Mouse (Mus musculus) kidney, postnatal 0 days (tissue): ENCODE results near the gene Gjb4. TPM values are rescaled to one million over a fixed set of nuclear protein-coding genes. Genes with fewer than 3 reads are reported as not detected.

Source experiments
- ATAC-seq: fragments of 200-750 bp; cut with Nextera tagmentation; replicated peaks from 2 replicates; pipeline ENCODE4 v1.8.0; 2017; ENCODE audit warnings: low read depth, moderate number of reproducible peaks, moderate TSS enrichment, moderate library complexity; ENCODE audit not compliant: low FRiP score
- DNase-seq: peaks from one replicate; pipeline ENCODE4 v3.0.0-alpha.2; 2016; ENCODE audit warnings: low spot score
- H3K27ac ChIP-seq: fragments of 300-500 bp; sonication (generic); 2 replicates; pipeline ENCODE4 v1.5.1; 2014; ENCODE audit warnings: mild to moderate bottlenecking
- H3K27me3 ChIP-seq: fragments of 300-500 bp; sonication (generic); 2 replicates; pipeline ENCODE4 v1.6.1; 2014; ENCODE audit warnings: low read length, mixed read lengths; ENCODE audit not compliant: insufficient read depth
- H3K36me3 ChIP-seq: fragments of 300-500 bp; sonication (generic); 2 replicates; pipeline ENCODE4 v1.6.1; 2014; ENCODE audit warnings: low read length, mixed read lengths; ENCODE audit not compliant: insufficient read depth
- H3K4me1 ChIP-seq: fragments of 300-500 bp; sonication (generic); replicated peaks from 2 replicates; pipeline ENCODE4 v1.6.1; 2014; ENCODE audit warnings: antibody characterized with exemption, low read length, mixed read lengths; ENCODE audit not compliant: insufficient read depth
- H3K4me2 ChIP-seq: fragments of 300-500 bp; sonication (generic); 2 replicates; pipeline ENCODE4 v1.6.1; 2014; ENCODE audit warnings: mild to moderate bottlenecking, low read length, moderate library complexity, mixed read lengths
- H3K4me3 ChIP-seq: fragments of 300-500 bp; sonication (generic); replicated peaks from 2 replicates; pipeline ENCODE4 v1.5.1; 2014; ENCODE audit warnings: low read depth, low read length
- H3K9ac ChIP-seq: fragments of 300-500 bp; sonication (generic); 2 replicates; pipeline ENCODE4 v1.6.1; 2014; ENCODE audit warnings: low read depth, low read length
- H3K9me3 ChIP-seq: fragments of 300-500 bp; sonication (generic); replicated peaks from 2 replicates; pipeline ENCODE4 v1.6.1; 2016; ENCODE audit warnings: low read length, inconsistent platforms, mixed read lengths
- CTCF ChIP-seq: IDR thresholded peaks from 2 replicates; pipeline ENCODE4 v1.5.1; 2016; ENCODE audit warnings: antibody characterized with exemption, low read depth, mild to moderate bottlenecking, moderate library complexity
- WGBS: fragments of 180-500 bp; shearing (Covaris S2); extraction: QIAGEN DNeasy Blood & Tissue Kit; methylation state at CpG from one replicate; pipeline ENCODE4 v1.1.7; 2014; 5-methylcytosine and 5-hydroxymethylcytosine counted together
- polyA plus RNA-seq: library from polyadenylated mRNA; unstranded; fragments of >200 nt; fragmentation: Nextera tagmentation; extraction: Ambion mirVana; gene quantifications from 2 replicates; pipeline ENCODE4 v1.2.1, GENCODE M21; 2015

The Gjb4 gene
- polyA plus RNA-seq, 1 experiment from 2014 or later: 1.2 TPM

DNA sequence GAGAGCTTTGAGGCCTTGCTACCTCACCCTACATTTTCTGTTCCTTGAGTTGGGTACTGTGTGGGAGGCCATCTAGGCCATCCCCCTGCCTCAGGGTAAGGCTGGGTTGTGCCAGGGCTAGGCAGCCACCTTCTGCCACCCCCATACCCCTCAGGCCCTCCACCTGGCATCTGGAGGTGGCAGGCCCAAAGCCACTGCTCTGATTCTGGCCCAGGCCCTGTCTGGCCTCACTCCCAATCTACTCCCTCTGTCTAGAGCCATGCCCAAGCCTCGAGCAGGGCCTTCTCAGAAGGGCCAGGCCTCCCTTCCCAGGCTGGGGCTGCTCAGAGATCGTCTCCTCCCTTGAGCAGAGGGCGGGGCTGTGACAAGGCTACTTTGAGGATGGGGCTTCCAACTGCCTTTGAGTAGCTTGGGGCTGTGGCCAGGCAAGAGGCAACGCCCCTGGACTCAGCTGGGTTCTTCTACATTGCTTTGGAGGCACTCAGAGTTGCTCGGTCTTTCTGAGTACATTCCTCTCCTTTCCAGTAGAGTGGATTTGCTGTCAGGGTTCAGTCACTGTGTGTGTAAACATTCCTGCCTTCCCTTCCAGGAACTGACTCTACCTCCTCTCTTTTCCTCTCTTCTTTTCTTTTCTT is 18.9 kb downstream of the Gjb4 start:
- Histone ChIP-seq H3K9ac (no peak overlapping the region), H3K36me3 (no peaks in the 10 kb centered on the region), H3K4me3 (no peak overlapping the region), H3K4me1 (no peaks in the 10 kb centered on the region; the same call in 1 of the 2 replicates), H3K27ac (no peak overlapping the region), H3K27me3 (peaks cover 19% of the 10 kb centered on the region; the same call in 1 of the 2 replicates), H3K4me2 (no peak overlapping the region), H3K9me3 (no peaks in the 10 kb centered on the region)
- WGBS: 38% methylated on average over 5 of the region's 5 CpGs
- ATAC-seq: no peak
- no peak for TF ChIP-seq CTCF
- DNase-seq: no peak

DNA sequence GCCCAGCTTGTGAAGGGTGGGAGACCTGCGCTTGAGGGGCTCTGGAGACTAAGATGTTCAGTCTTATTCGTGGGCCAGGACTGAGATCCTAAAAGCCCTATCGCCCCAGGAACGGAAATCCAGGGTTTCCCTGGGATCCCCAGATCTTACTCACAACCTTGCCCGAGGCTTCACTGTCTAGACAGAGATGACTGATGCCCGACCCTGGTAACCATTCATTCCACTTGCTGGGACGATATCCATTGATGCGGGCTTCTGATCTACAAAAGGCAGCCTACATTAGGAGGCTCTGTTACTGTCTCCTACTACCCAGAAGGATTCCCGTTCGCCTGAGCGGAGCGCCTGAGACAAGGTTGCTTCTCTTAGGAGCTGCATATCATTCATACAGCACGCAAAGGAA is 22.7 kb downstream of the Gjb4 start:
- DNase-seq (no peak), ATAC-seq (no peak)
- Histone ChIP-seq H3K27me3 (peaks cover 21% of the 10 kb centered on the region; the same call in 1 of the 2 replicates), H3K4me1 (no peaks in the 10 kb centered on the region; the same call in 1 of the 2 replicates), H3K4me2 (no peak overlapping the region), H3K9me3 (no peaks in the 10 kb centered on the region), H3K9ac (no peak overlapping the region), H3K4me3 (no peak overlapping the region), H3K27ac (no peak overlapping the region), H3K36me3 (no peaks in the 10 kb centered on the region)
- WGBS: 29% methylated on average over 13 of the region's 13 CpGs
- TF ChIP-seq CTCF: no peak

DNA sequence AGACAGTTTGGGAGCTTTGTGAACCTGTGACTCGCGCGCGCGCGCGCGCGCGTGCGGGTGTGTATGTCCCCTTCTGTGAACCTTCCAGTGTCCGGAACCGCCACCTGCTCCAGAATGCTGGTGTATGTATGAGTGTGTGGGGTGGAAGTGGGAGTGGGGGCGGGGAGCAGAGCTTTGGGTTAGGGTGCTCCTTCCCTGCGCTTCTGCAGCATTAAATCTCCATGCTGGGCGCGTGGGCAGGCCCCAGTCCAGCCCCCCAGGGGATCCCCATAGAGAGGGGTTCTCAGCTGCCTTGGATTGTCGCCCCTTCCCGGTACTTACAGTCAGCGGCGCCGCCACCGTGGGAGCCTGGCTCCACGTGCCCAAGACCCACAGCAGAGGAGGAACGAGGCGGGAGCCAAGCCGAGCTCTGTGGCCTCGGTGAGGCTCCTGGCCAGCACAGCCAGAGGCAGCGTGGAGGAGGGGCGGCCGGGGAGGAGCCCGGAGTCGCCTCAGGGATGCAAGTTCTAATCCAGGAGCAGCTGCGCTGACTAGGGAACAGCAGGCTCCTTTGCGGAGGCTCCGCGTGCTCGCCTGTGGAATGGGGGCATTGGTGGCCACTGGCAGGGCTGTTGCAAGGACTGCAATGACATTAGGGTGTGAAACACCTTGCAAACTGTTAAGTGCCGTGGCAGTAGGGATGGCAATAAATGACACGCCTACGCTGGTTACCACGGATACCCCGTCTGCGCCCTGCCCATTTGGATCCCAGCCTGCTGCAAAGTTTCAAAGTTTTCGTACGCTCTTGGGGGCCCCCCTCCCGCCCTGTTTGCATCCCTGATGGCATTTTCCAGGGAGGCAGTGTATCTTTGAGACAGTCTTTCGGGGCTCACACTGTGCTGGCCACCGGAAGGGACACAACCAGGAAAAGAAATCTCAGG is 23.4 kb downstream of the Gjb4 start, which contains the start of gene Gjb3:
Gene Gjb3 (minus strand): TSS at position 664 of the 920 bp plus-strand sequence.
- Histone ChIP-seq H3K4me2 (peak within 1 kb of the TSS; percentile 44), H3K27me3 (peaks cover 24% of the 10 kb centered on the region), H3K4me1 (no peaks in the 10 kb centered on the region; the same call in 1 of the 2 replicates), H3K9me3 (no peaks in the 10 kb centered on the region), H3K4me3 (peak within 1 kb of the TSS; percentile 20; the same call in 1 of the 2 replicates), H3K27ac (no peak within 1 kb of the TSS), H3K9ac (no peak within 1 kb of the TSS), H3K36me3 (no peaks in the 10 kb centered on the region)
- TF ChIP-seq CTCF: no peak
- WGBS: 1% methylated on average over 49 of the region's 49 CpGs
- no peak for DNase-seq
- ATAC-seq: no peak

DNA sequence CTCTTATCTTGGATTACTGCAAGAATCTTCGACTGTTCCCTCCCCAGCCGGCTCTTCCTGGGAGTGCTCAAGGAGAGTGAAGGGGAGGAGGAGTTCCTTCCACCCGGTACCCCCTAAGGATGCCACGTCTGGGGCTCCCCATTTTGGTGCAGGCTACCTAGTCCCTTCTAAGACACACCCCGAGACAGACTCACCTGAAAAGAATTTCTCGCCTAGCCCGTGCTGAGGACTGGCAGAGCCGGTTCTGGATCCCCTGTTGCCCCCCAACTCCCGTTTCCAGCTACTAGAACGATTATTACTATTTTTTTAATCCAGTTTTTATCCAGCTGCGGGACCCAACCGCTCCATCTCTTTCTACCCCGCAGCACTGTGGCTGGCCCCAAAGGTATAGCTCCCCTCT is 24.1 kb downstream of the Gjb4 start:
- Histone ChIP-seq H3K4me2 (peak overlapping the region; percentile 44), H3K9me3 (no peaks in the 10 kb centered on the region), H3K36me3 (no peaks in the 10 kb centered on the region), H3K27me3 (peaks cover 24% of the 10 kb centered on the region), H3K4me3 (0 out of 2 replicates have a peak overlapping the region, but pooled peaks have one; percentile 20), H3K27ac (no peak overlapping the region), H3K9ac (no peak overlapping the region), H3K4me1 (no peaks in the 10 kb centered on the region; the same call in 1 of the 2 replicates)
- under 1% methylated on average over 13 of the region's 13 CpGs for WGBS
- TF ChIP-seq CTCF: no peak
- no peak for DNase-seq
- no peak for ATAC-seq

DNA sequence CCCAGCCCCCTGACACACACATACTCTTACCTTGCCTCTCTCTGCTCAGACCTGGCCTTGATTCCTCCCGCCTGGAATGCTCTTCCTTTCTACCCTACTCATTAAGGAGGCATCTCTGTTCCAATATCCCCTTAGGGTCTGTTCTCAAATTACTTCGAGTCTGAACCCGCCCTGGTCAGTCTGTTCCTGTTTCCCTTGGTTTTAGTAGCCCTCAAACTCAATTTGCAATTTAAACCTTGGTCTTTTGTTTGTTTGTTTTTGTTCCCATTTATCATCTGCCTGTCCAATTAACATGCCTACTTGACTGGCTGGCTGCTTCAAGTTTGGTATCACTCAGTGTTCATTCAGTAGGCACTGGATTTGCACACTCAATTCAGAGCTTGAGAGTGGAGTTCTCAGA is 24.8 kb downstream of the Gjb4 start:
- WGBS: 6% methylated on average over 3 of the region's 3 CpGs

DNA sequence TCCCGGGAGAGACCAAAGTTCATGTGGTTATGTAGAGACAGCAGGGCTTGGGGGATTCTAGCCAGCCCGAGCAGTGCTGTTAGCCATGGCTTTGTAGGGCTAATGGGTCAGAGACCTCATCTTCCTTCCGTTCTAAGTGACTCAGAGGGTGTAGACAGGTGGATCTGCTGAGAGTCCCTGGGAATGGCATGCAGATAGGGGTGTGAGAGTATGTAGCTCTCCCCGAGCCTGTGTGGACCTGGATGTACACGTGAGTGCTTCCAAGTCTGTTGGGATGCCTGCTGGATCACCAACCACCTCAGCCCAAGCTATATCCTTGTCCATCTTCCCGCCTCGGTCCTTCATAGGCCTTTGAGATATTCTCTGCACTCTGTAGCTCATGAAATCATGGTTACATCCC is 25.5 kb downstream of the Gjb4 start:
- no peak for DNase-seq
- H3K4me1 ChIP-seq: no peaks in the 10 kb centered on the region; the same call in 1 of the 2 replicates
- WGBS: 61% methylated on average over 7 of the region's 7 CpGs
- no peak overlapping the region for H3K4me3 ChIP-seq
- no peaks in the 10 kb centered on the region for H3K9me3 ChIP-seq
- no peak overlapping the region for H3K27ac ChIP-seq
- TF ChIP-seq CTCF: no peak
- H3K4me2 ChIP-seq: no peak overlapping the region
- no peaks in the 10 kb centered on the region for H3K36me3 ChIP-seq
- H3K9ac ChIP-seq: no peak overlapping the region
- no peak for ATAC-seq
- H3K27me3 ChIP-seq: peaks cover 24% of the 10 kb centered on the region

More for the DNA sequence above, 24.8 kb downstream of the Gjb4 start:
- ATAC-seq (no peak), DNase-seq (no peak)
- Histone ChIP-seq H3K27ac (no peak overlapping the region), H3K27me3 (peaks cover 24% of the 10 kb centered on the region), H3K9ac (no peak overlapping the region), H3K36me3 (no peaks in the 10 kb centered on the region), H3K4me2 (no peak overlapping the region), H3K4me1 (no peaks in the 10 kb centered on the region; the same call in 1 of the 2 replicates), H3K4me3 (no peak overlapping the region), H3K9me3 (no peaks in the 10 kb centered on the region)
- TF ChIP-seq CTCF: no peak
